Mouse (Mus musculus) brown adipose tissue, adult 24 weeks (tissue): ENCODE data around the gene Dmac1. TPM values are rescaled to one million over a fixed set of nuclear protein-coding genes. Genes with fewer than 3 reads are reported as not detected.
"Not testable (repeated sequence)": the region's sequence is repeated elsewhere in the genome, so short reads cannot be mapped to it uniquely, and the experiment has no call there.

Experiments used
- H3K27ac ChIP-seq: fragments of 200-500 bp; replicated peaks from 2 replicates; pipeline ENCODE4 v1.5.1; 2012; ENCODE audit warnings: low read depth, mild to moderate bottlenecking, low read length
- H3K4me1 ChIP-seq: fragments of 200-500 bp; 2 replicates; pipeline ENCODE4 v1.6.1; 2012; ENCODE audit warnings: low read length, mixed read lengths; ENCODE audit not compliant: control insufficient read depth, insufficient read depth, insufficient read length
- H3K4me3 ChIP-seq: fragments of 200-500 bp; 2 replicates; pipeline ENCODE4 v1.5.1; 2012; ENCODE audit warnings: low read depth, mild to moderate bottlenecking, low read length, moderate library complexity; ENCODE audit not compliant: insufficient read depth
- polyA plus RNA-seq: library from polyadenylated mRNA; stranded (reverse); fragments of >200 nt; gene quantifications from 2 replicates; pipeline ENCODE4 v1.2.4, GENCODE M21; 2012; ENCODE audit not compliant: missing spikeins, insufficient read depth, insufficient read length

The Dmac1 gene
- polyA plus RNA-seq, 1 experiment: 96.9 TPM

DNA sequence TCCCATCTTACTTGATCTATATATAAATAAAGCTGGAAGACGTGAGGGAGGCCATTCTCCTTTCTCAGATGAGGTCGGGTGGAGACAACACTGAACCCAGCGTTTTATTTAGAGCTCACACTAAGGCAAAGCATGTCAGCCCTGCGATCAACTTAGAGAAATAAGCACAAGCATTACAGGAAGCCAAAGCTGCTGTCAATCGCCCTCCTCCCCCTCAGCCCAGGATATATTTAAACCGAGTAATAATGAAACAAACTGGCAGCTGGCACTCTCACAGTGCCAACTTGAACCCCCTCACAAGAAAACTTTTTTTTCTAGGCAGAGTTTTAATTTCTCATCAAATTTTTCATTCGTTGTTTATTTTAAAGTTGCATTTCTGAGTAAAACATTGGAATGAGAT lies 15.7 kb downstream of the Dmac1 start:
- H3K27ac ChIP-seq: no peak overlapping the region; the same call in 1 of the 2 replicates
- no peak overlapping the region for H3K4me3 ChIP-seq
- no peaks in the 10 kb centered on the region for H3K4me1 ChIP-seq

DNA sequence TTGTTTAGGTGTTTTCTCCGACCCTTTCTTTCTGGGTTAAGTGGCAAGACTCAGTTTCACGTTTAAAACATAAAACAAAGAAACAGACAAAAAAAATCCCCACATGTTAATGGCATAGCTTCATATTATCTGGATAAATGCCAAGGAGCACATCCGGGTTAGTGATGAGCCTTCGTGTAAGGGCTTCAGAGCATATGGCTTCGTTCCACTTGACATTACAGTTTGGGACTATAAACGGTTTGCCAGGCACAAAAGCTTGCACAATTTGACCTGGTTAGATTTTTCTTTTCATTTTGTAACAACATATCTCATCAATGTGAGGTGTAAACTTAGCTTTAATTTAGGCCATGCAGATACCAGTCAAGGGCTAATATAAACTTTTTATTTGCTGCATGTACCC lies 17.9 kb downstream of the Dmac1 start:
- H3K4me3 ChIP-seq: no peak overlapping the region
- no peaks in the 10 kb centered on the region for H3K4me1 ChIP-seq
- no peak overlapping the region for H3K27ac ChIP-seq

DNA sequence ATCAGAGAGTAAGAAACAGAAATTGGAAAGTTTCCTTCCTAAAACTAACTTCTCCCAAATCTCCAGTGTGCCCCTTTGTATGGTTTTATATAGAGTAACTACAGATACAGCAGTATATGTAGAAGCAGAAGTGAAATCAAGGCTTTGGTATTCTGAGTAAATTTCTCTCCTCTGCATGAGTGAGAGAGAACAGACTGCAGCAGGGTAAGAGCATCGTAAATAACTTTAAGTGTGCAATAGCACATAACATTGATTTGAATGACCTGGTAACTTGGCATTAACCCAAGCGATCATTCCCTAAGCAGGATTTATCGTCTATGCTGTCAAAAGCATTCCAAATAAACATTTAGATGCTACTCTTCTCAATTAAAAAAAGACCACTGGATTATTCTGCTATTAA lies 18.7 kb downstream of the Dmac1 start:
- Histone ChIP-seq H3K27ac (no peak overlapping the region), H3K4me3 (no peak overlapping the region), H3K4me1 (no peaks in the 10 kb centered on the region)

DNA sequence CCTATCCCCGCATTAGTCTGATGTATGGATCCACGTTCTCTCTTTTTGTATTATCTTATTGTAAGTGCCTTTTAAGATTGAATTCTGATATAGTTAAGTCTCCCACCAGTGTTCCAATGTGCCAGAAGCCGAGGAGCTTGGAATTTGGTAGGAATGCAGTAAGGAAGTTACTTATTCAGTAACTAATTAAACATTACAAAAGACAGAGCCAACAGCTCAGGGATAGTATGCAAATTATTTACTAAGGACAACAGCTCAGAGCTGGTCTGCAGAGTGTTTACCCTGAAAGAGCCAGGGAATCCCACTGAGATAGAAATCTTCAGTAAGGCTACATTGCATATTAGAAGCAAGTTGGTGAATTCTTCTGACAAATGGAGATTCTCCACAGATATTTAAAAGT lies 43.5 kb downstream of the Dmac1 start:
- H3K27ac ChIP-seq, H3K4me1 ChIP-seq, H3K4me3 ChIP-seq: not testable (repeated sequence)
